Mouse (Mus musculus) erythroblast, adult 5-6 weeks (primary cell): Measurements from ENCODE around the gene Leo1. TPM values are rescaled to one million over a fixed set of nuclear protein-coding genes. Genes with fewer than 3 reads are reported as not detected.
"Not testable (repeated sequence)": the region's sequence is repeated elsewhere in the genome, so short reads cannot be mapped to it uniquely, and the experiment has no call there.

Experiments
- ATAC-seq: replicated peaks from 2 replicates; pipeline ENCODE4 v1.8.0; 2016; ENCODE audit warnings: moderate number of reproducible peaks, mild to moderate bottlenecking, moderate TSS enrichment, inconsistent platforms; ENCODE audit not compliant: poor library complexity, low FRiP score, severe bottlenecking
- total RNA-seq, 2 experiments: library from RNA; stranded (forward) in 1 of 2; stranded (reverse) in 1 of 2; fragments of 150-400 nt in 1 of 2; fragments of 200-764, 138-1000 nt in 1 of 2; gene quantifications; 2 replicates each; pipeline versions ENCODE4 v1.2.3 to v1.2.4; 2015 to 2017; ENCODE audit warnings: low replicate concordance in 2 of 2

Leo1 gene
- total RNA-seq, 2 experiments from 2014 or later, result 3.5 to 8.3 TPM

DNA sequence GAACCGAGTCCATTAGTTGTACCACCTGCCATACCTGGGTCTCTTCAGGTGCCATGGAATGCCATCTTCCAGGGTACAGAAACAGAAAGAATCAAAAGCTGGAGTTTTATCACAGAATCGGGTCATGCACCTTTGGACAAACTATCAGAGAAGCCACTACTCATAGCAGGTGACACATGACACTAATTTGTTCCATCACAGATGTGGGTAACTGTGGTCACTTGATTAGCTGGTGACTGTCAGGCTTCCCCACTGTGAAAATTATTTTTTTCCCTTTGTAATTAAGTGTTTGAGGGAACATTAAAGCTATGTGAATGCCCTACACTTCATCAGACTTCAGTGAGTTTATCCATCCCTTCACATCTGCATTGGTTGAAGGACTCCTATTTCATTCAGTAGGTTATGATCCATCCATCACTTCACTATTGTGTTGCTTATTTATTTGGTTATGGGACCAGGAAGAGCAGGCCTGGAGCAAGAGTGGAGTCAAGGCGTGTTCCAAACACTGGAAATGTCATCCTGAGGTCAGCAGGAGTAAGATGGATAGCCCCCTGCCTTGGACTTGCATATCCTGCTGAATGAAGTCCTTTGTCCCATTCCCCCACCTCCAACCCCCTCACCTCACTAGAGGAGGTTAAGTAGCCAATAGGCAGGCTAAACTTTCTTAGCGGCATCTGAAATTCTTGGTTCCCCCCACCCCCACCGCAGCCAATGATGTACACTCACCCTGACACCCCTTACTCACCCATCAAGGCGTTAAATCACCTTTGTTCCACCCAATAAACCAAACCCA, 16.8 kb upstream of the Leo1 start:
- no peak for ATAC-seq

GRCm38 (mm10) chr9:75425796-75426391, 15.4 kb upstream of the Leo1 start:
- no peak for ATAC-seq

DNA sequence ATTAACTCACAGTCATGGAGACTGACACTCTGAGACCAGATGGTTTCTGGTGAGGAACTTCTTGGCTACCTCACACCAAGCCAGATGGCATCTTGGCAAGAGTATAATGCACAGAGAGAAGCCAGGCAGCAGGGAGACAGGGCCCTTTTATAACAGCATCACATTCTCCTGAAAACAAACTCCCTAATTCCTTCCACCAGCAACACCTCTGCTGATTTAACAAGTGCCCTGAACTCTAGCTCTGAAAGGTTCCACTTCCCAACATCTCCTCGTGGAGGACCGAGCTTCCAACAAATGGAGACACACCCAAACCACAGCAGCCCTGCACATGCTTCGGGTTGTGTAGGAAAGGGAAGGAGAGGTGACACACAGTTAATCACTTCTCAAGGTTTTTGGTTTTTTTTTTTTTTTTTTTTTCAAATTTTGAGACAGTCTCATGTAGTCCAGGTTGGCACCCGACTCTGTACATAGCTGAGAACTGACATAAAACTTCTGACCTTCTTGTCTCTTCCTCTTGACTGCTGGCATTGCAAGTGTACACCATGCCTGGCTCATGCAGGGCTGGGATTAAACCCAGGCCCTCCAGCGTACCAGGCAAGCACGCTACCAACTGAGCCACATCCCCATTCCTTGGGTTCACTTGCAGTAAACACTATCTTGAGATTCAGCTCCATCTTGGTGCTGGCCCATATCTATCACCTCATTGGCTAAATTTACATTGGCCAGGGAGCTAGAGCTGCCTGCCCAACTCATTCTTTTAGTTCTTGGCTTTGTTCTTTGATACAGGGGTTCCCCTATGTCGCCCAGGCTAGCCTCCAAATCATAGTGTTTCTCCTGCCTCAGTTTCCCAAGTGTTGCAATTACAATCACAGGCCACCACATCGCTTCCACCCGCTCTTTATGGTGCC, 13.7 kb upstream of the Leo1 start:
- ATAC-seq, result no peak

DNA sequence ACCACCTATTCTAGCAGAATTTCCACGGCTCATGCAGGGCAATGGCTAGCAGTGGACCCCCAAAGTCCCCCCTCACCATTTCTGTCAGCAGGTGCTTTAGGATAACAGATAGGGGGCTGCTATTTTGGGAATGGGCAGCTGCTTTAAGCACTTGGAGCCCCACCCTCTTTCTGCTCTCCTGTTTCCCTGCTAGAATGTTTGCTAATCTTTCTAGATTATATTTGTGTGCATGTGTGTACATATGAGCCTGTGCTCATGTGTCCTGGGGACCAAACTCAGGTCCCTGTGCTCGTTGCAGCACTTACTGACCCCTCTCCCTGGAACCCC, 13.1 kb upstream of the Leo1 start:
- no peak for ATAC-seq

- ATAC-seq, result no peak
Observed at GRCm38 (mm10) chr9:75429040-75429439, 12.3 kb upstream of the Leo1 start.

- no peak for ATAC-seq
Observed at GRCm38 (mm10) chr9:75429657-75430056, 11.7 kb upstream of the Leo1 start.

- peak; percentile 64 for ATAC-seq
Observed at GRCm38 (mm10) chr9:75430822-75431621, 10.3 kb upstream of the Leo1 start.

- no peak for ATAC-seq
Observed at GRCm38 (mm10) chr9:75432694-75433093, 8.6 kb upstream of the Leo1 start.

DNA sequence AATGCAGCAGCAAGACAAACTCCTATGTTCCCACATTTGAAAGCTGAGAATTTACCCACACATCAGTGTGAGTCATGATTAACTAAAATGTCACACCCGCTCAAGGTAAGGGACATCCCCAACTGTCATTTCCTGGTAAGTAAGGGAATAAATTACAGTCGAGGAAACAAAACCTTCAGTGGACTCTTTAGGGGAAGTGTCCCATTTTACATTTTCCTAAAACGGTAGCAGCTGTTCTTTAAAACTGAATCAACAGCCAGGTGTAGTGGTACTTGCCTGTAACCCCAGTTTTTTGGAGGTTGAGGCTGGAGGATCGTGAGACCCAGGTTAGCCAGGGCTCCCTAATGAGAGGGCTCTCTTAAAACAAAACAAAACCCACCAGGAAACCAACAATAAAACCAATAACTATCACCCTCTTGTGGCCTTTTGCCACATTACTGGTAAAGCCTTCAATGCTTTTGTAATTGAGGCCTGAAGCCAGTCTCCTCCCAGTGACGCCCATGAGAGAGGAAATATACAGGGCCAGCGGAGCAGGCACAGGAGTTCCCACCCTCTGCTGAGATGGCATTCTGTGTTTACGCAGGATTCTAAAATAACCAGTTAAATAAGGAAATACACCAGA, 7.0 kb upstream of the Leo1 start:
- no peak for ATAC-seq

GRCm38 (mm10) chr9:75434872-75435271, 6.5 kb upstream of the Leo1 start:
- no peak for ATAC-seq

DNA sequence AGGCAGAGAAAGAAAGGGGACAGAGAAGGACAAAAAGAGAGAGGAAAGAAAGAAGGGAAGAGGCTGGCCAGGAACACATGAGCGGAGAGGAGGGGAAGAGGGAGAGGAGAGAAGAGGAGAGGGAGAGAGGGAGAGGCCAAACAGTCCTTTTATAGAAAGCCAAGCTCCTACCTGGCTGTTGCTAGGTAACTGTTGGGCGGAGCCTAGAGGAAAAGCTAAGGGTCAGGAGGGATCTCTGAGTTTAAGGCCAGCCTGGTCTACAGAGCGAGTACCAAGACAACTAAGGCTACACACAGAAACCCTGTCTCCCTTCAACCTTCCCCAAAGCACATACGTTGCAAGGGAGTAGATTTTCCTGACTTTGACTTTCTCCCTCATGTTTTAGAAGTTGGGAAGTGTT, 6.0 kb upstream of the Leo1 start:
- ATAC-seq, result no peak

DNA sequence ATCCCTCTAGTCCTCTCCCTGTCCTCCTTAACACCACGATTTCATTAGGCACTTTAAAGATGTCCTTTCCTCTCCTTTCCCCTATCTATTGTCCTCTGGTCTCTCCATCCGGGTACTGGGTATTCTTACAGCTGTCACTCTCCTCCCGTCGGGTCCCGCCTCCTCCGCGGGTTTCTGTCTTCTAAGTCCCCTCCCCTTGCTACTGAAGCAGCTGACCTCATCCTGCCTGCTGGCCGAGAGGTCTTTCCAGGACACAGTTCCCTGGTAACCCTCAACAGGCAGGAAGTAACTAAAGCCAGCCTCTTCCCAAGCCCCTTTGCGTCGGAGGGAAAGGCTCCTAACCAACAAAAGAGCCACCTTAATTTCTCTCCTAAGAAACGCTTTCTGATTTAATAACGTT, 5.4 kb upstream of the Leo1 start:
- no peak for ATAC-seq

- ATAC-seq, result no peak
Observed at GRCm38 (mm10) chr9:75437653-75438385, 3.5 kb upstream of the Leo1 start.

DNA sequence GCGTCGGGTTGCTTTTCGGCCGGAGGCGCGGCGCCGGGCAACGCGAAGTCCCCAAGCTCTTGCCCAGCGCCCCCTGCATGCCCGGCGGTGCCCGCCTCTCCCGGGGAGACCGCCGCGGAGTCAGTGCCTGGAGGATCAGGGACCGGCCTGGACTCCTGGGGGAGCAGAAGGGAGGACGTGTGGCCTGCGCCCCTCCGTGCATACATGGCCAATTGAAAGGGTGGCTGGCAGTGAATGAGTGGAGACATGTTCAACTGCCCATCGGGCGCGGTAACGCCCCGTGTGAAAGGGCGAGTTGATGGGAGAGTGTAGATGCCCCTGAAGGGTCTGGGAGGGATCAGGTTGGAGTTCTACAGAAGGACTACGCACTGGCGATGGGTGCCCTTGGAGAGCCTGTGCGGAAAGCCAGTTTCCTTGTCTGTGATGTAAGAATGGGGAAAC, 387 bp downstream of the Leo1 start:
- peak; percentile 76 for ATAC-seq

- ATAC-seq, result no peak
Observed at GRCm38 (mm10) chr9:75444981-75445380, 3.7 kb downstream of the Leo1 start.

DNA sequence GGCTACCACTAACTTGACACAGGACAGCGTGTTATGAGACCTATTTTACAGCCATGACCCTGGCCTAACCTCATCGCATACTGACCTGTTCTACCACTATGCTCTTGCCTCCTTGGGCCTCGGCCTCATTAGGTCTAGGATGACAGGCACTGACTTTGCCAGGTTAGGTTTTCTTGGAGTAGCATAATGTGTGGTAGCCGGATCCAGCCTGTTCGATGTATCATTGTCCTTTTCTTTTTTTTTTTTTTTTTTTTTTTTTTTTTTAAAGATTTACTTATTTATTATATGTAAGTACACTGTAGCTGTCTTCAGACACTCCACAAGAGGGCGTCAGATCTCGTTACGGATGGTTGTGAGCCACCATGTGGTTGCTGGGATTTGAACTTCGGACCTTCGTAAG, 5.2 kb downstream of the Leo1 start:
- ATAC-seq, result not testable (repeated sequence)

GRCm38 (mm10) chr9:75448021-75448420, 6.7 kb downstream of the Leo1 start:
- ATAC-seq, result no peak

GRCm38 (mm10) chr9:75453994-75454393, 12.7 kb downstream of the Leo1 start:
- no peak for ATAC-seq

GRCm38 (mm10) chr9:75455684-75456083, 14.4 kb downstream of the Leo1 start:
- ATAC-seq, result no peak
